Mouse (Mus musculus): Measurements from ENCODE around the gene Rbx1. TPM values are rescaled to one million over a fixed set of nuclear protein-coding genes. Genes with fewer than 3 reads are reported as not detected.

Rbx1 gene
- total and polyA plus RNA-seq, 3 experiments = 177 to 238 (median 184) TPM

GRCm38 (mm10) chr15:81523901-81524300 lies 57.8 kb downstream of the Rbx1 start:
- DNase-seq (ENCODE audit: extremely low read depth) = no peak
- in situ Hi-C loops (cut with MboI; ENCODE audit: low pct_ligation_motif_present, low pct_unique_long_range_greater_than_20kb, low sequenced_read_pairs) (no loop called here), dilution Hi-C loops (cut with MboI; ENCODE audit: extremely low pct_ligation_motif_present, extremely low pct_unique_long_range_greater_than_20kb, low sequenced_read_pairs) (no loop called here)
- Histone ChIP-seq H3K4me2 (ENCODE audit: insufficient read depth, low read depth, poor library complexity, severe bottlenecking) (peak overlapping the region; percentile 68; the same call in 1 of the 2 replicates), H3K9me3 (replicated peaks; ENCODE audit: low read length) (no peaks in the 10 kb centered on the region), H3K27me3 (replicated peaks) (no peaks in the 10 kb centered on the region), H3K4me3 (replicated peaks in 1 of 3; ENCODE audit: low read depth in 2 of 3, low read length in 2 of 3, poor library complexity in 1 of 3) (no peak overlapping the region), H3K4me1 (ENCODE audit: control insufficient read depth in 1 of 2, insufficient read depth in 2 of 2) (peaks cover 0 to 14% of the 10 kb centered on the region in 2 experiments; a peak in 2 of 4 replicates), H3K27ac (ENCODE audit: insufficient read depth, low read depth) (no peak overlapping the region), H3K79me2 (replicated peaks; ENCODE audit: control insufficient read depth, extremely low read depth, insufficient read depth, poor library complexity, severe bottlenecking) (no peaks in the 10 kb centered on the region), H3K9ac (ENCODE audit: insufficient read depth, low read depth) (peak overlapping the region; percentile 68; the same call in 1 of the 2 replicates), H3K36me3 (replicated peaks in 1 of 2; ENCODE audit: control insufficient read depth in 1 of 2, insufficient read depth in 1 of 2, low read length in 1 of 2) (no peaks in the 10 kb centered on the region)
- TF ChIP-seq GABPA (IDR thresholded peaks at IDR 0.05; ENCODE audit: insufficient replicate concordance, low read depth, low read length) = no peak
- TF ChIP-seq HCFC1 (IDR thresholded peaks at IDR 0.05; ENCODE audit: low read depth, low read length) = no peak
- no peak for TF ChIP-seq ZMIZ1 (IDR thresholded peaks at IDR 0.05; ENCODE audit: low read depth, low read length)
- TF ChIP-seq MEF2A (IDR thresholded peaks at IDR 0.05; ENCODE audit: borderline replicate concordance, low read depth, low read length) = no peak
- no peak for TF ChIP-seq ZNF384 (IDR thresholded peaks at IDR 0.05; ENCODE audit: low read depth, low read length)
- no peak for TF ChIP-seq POLR2A (IDR thresholded peaks at IDR 0.05; ENCODE audit: low read depth, low read length)
- TF ChIP-seq JUND (conservative IDR thresholded peaks at IDR 0.05; ENCODE audit: low read depth, low read length) = no peak
- TF ChIP-seq MYC (IDR thresholded peaks at IDR 0.05; ENCODE audit: low read depth, low read length) = no peak
- no peak for TF ChIP-seq RCOR1 (conservative IDR thresholded peaks at IDR 0.05; ENCODE audit: low read depth, low read length)
- no peak for TF ChIP-seq MAZ (IDR thresholded peaks at IDR 0.05; ENCODE audit: low read depth, low read length)
- TF ChIP-seq TCF12 (IDR thresholded peaks at IDR 0.05; ENCODE audit: low read depth, low read length) = no peak
- no peak for TF ChIP-seq ZC3H11A (IDR thresholded peaks at IDR 0.05; ENCODE audit: low read depth, low read length)
- no peak for TF ChIP-seq SMC3 (IDR thresholded peaks at IDR 0.05; ENCODE audit: low read depth, low read length)
- no peak for TF ChIP-seq MAFK (IDR thresholded peaks at IDR 0.05; ENCODE audit: insufficient replicate concordance, low read length)
- TF ChIP-seq CHD1 (IDR thresholded peaks at IDR 0.05; ENCODE audit: low read depth, low read length) = no peak
- TF ChIP-seq USF1 (IDR thresholded peaks at IDR 0.05; ENCODE audit: low read depth, low read length) = no peak
- TF ChIP-seq BHLHE40 (IDR thresholded peaks at IDR 0.05; ENCODE audit: low read depth, low read length) = no peak
- no peak for TF ChIP-seq ETS1 (conservative IDR thresholded peaks at IDR 0.05; ENCODE audit: low read depth, low read length)
- TF ChIP-seq NELFE (IDR thresholded peaks at IDR 0.05; ENCODE audit: low read depth, low read length) = no peak
- no peak for TF ChIP-seq E2F4 (IDR thresholded peaks at IDR 0.05; ENCODE audit: insufficient replicate concordance, low read depth, low read length)

Other genes with a start within 250 kb of the Rbx1 start
- not detected in 2 replicates for gene Mchr1, start 230.8 kb upstream of the Rbx1 start, total RNA-seq (2012; rRNA removed)
- gene Mchr1, start 230.8 kb upstream of the Rbx1 start, total RNA-seq (2014; rRNA removed) = not detected in 2 replicates
- gene Mchr1, start 230.8 kb upstream of the Rbx1 start, polyA plus RNA-seq (2012; ENCODE audit: insufficient read length, low read depth) = not detected in 2 replicates
- gene Slc25a17, start 105.5 kb upstream of the Rbx1 start, total RNA-seq (2012; rRNA removed) = 46.0 and 48.0 TPM in 2 replicates
- 99.4 and 100 TPM in 2 replicates for gene Slc25a17, start 105.5 kb upstream of the Rbx1 start, total RNA-seq (2014; rRNA removed)
- 69.6 and 76.9 TPM in 2 replicates for gene Slc25a17, start 105.5 kb upstream of the Rbx1 start, polyA plus RNA-seq (2012; ENCODE audit: insufficient read length, low read depth)
- 192 and 231 TPM in 2 replicates for gene St13, start 66.2 kb upstream of the Rbx1 start, total RNA-seq (2012; rRNA removed)
- 208 and 231 TPM in 2 replicates for gene St13, start 66.2 kb upstream of the Rbx1 start, total RNA-seq (2014; rRNA removed)
- 646 and 822 TPM in 2 replicates for gene St13, start 66.2 kb upstream of the Rbx1 start, polyA plus RNA-seq (2012; ENCODE audit: insufficient read length, low read depth)
- 5.2 and 6.3 TPM in 2 replicates for gene Xpnpep3, start 66.2 kb upstream of the Rbx1 start, total RNA-seq (2012; rRNA removed)
- gene Xpnpep3, start 66.2 kb upstream of the Rbx1 start, total RNA-seq (2014; rRNA removed) = 4.3 TPM in 2 replicates
- gene Xpnpep3, start 66.2 kb upstream of the Rbx1 start, polyA plus RNA-seq (2012; ENCODE audit: insufficient read length, low read depth) = 6.0 TPM in 2 replicates
- not detected in 2 replicates for gene Dnajb7, start 58.0 kb upstream of the Rbx1 start, total RNA-seq (2012; rRNA removed)
- not detected in 2 replicates for gene Dnajb7, start 58.0 kb upstream of the Rbx1 start, total RNA-seq (2014; rRNA removed)
- not detected in 2 replicates for gene Dnajb7, start 58.0 kb upstream of the Rbx1 start, polyA plus RNA-seq (2012; ENCODE audit: insufficient read length, low read depth)
- gene Ep300, start 119.1 kb downstream of the Rbx1 start, total RNA-seq (2012; rRNA removed) = 16.4 and 17.4 TPM in 2 replicates
- 4.7 and 5.9 TPM in 2 replicates for gene Ep300, start 119.1 kb downstream of the Rbx1 start, total RNA-seq (2014; rRNA removed)
- gene Ep300, start 119.1 kb downstream of the Rbx1 start, polyA plus RNA-seq (2012; ENCODE audit: insufficient read length, low read depth) = 23.1 and 33.2 TPM in 2 replicates
- 29.7 and 40.8 TPM in 2 replicates for gene L3mbtl2, start 197.6 kb downstream of the Rbx1 start, total RNA-seq (2012; rRNA removed)
- gene L3mbtl2, start 197.6 kb downstream of the Rbx1 start, total RNA-seq (2014; rRNA removed) = 26.4 and 29.2 TPM in 2 replicates
- 37.3 and 40.0 TPM in 2 replicates for gene L3mbtl2, start 197.6 kb downstream of the Rbx1 start, polyA plus RNA-seq (2012; ENCODE audit: insufficient read length, low read depth)
- gene Chadl, start 231.0 kb downstream of the Rbx1 start, total RNA-seq (2012; rRNA removed) = 0.17 and 0.21 TPM in 2 replicates
- not detected in 2 replicates for gene Chadl, start 231.0 kb downstream of the Rbx1 start, total RNA-seq (2014; rRNA removed)
- gene Chadl, start 231.0 kb downstream of the Rbx1 start, polyA plus RNA-seq (2012; ENCODE audit: insufficient read length, low read depth) = 0.40 and 0.51 TPM in 2 replicates

All from CH12.LX (cell line).